Mouse (Mus musculus) G1E-ER4 (cell line): ENCODE measurements around the gene Olfr156. TPM values are rescaled to one million over a fixed set of nuclear protein-coding genes. Genes with fewer than 3 reads are reported as not detected.

Experiments used
- GATA1 ChIP-seq: IDR thresholded peaks from one replicate; pipeline ENCODE4 v1.8.0; 2012; ENCODE audit warnings: low read length, inconsistent platforms
- polyA plus RNA-seq: library from polyadenylated mRNA; stranded (reverse); fragments of >175 nt; gene quantifications from 2 replicates; pipeline ENCODE4 v1.2.3, GENCODE M21; 2012

Gene Olfr156
- polyA plus RNA-seq, 1 experiment: not detected

DNA sequence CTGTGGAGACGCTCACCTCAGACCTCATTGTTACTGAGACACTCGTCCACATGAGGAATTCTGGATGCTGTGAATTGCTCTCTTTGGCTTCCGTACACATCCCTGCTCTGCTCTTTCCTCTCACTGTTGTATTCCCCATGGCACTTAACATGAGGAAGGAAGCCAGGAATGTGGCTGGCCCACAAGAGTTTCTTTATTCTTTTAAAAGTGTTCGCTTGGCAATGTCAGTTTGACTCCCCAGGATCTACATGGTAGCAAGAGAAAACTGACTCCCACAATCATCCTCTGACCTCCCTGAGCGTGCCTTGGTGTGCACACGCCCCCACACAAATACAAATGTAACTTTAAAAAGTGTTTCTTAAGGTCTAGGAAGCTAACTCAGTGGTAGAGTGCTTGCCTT is 52.1 kb downstream of the Olfr156 start:
- TF ChIP-seq GATA1: no peak

- TF ChIP-seq GATA1: no peak
Measured at GRCm38 (mm10) chr4:43770909-43771308, 52.8 kb downstream of the Olfr156 start, which contains the start of gene Olfr159. Gene Olfr159, minus strand, starts transcription at chr4:43771009.

Other genes with a start within 250 kb of the Olfr156 start
- gene Rgp1, start 245.2 kb downstream of the Olfr156 start, polyA plus RNA-seq: 31.2 and 129 TPM in 2 replicates
- 13.5 and 21.5 TPM in 2 replicates for gene Gba2, start 245.0 kb downstream of the Olfr156 start, polyA plus RNA-seq
- not detected in 2 replicates for gene Msmp, start 239.4 kb downstream of the Olfr156 start, polyA plus RNA-seq
- 0.11 TPM in 2 replicates for gene Npr2, start 192.0 kb downstream of the Olfr156 start, polyA plus RNA-seq
- gene Spag8, start 170.3 kb downstream of the Olfr156 start, polyA plus RNA-seq: not detected in 2 replicates
- 45.3 and 51.0 TPM in 2 replicates for gene Hint2, start 167.4 kb downstream of the Olfr156 start, polyA plus RNA-seq
- 3.2 and 3.4 TPM in 2 replicates for gene Tmem8b, start 154.9 kb downstream of the Olfr156 start, polyA plus RNA-seq
- gene Fam221b, start 154.8 kb downstream of the Olfr156 start, polyA plus RNA-seq: 0.01 and 0.02 TPM in 2 replicates
- gene Olfr70, start 123.1 kb downstream of the Olfr156 start, polyA plus RNA-seq: not detected in 2 replicates
- gene Olfr71, start 113.6 kb downstream of the Olfr156 start, polyA plus RNA-seq: not detected in 2 replicates
- gene Hrct1, start 96.7 kb downstream of the Olfr156 start, polyA plus RNA-seq: not detected in 2 replicates
- not detected in 2 replicates for gene Spaar, start 93.9 kb downstream of the Olfr156 start, polyA plus RNA-seq
- gene Olfr159, start 52.9 kb downstream of the Olfr156 start, polyA plus RNA-seq: not detected in 2 replicates
- not detected in 2 replicates for gene Olfr157, start 16.3 kb upstream of the Olfr156 start, polyA plus RNA-seq
- gene Olfr155, start 27.7 kb upstream of the Olfr156 start, polyA plus RNA-seq: not detected in 2 replicates
- gene Reck, start 51.6 kb upstream of the Olfr156 start, polyA plus RNA-seq: not detected in 2 replicates
- gene Glipr2, start 133.5 kb upstream of the Olfr156 start, polyA plus RNA-seq: 34.6 and 41.8 TPM in 2 replicates
- not detected in 2 replicates for gene Ccin, start 159.6 kb upstream of the Olfr156 start, polyA plus RNA-seq
- gene Clta, start 180.6 kb upstream of the Olfr156 start, polyA plus RNA-seq: 507 and 529 TPM in 2 replicates